8 mouse cellular contexts compared by ENCODE assay signal in genomic region chr1:133045011-133045860, GRCm38 (mm10). TPM values are rescaled to one million over a fixed set of nuclear protein-coding genes. Genes with fewer than 3 reads are reported as not detected.
DNase-seq lines count a peak whose midpoint lies in the region; ATAC-seq and TF ChIP-seq lines count a peak whose summit lies in the region.

Pik3c2b (plus strand) TSS chr1:133045667.

- no peaks in the 10 kb centered on the region for H3K79me3 ChIP-seq in C2C12 (ENCODE audit: low read depth)

- H3K9ac ChIP-seq in hindbrain, embryonic 14.5 days = peak within 1 kb of the TSS; percentile 100
- peak within 1 kb of the TSS; percentile 61 for H3K9ac ChIP-seq in liver, embryonic 15.5 days

- H3ac ChIP-seq in C2C12 (ENCODE audit: control insufficient read depth, insufficient read length, low read depth) = peak within 1 kb of the TSS; percentile 93

- no peak for TF ChIP-seq POLR2A in embryonic fibroblast, embryonic 13.5 days (IDR thresholded peaks at IDR 0.05; ENCODE audit: low read depth, low read length)

- H3K4me2 ChIP-seq in hindbrain, embryonic 14.5 days (replicated peaks) = peak within 1 kb of the TSS; percentile 87
- peak within 1 kb of the TSS; percentile 91 for H3K4me2 ChIP-seq in liver, embryonic 15.5 days

- 4% methylated on average over 15 of the region's 15 CpGs for WGBS in hindbrain, embryonic 14.5 days
- 8% methylated on average over 15 of the region's 15 CpGs for WGBS in liver, embryonic 15.5 days (ENCODE audit: insufficient replicate concordance)

- ATAC-seq in hindbrain, embryonic 14.5 days (ENCODE audit: low FRiP score) = no peak; the same call in 1 of the 2 replicates
- ATAC-seq in liver, embryonic 15.5 days (ENCODE audit: insufficient read depth) = no peak

- no peaks in the 10 kb centered on the region for H3K79me2 ChIP-seq in C2C12 (ENCODE audit: control insufficient read depth, insufficient read depth)

- no peak for TF ChIP-seq CTCF in C2C12 (IDR thresholded peaks at IDR 0.05; ENCODE audit: control insufficient read depth, insufficient read depth, insufficient read length)
- TF ChIP-seq CTCF in embryonic fibroblast, embryonic 13.5 days (IDR thresholded peaks at IDR 0.05; ENCODE audit: borderline replicate concordance, insufficient read depth, low read length) = no peak

- H3K27me3 ChIP-seq in C2C12 (ENCODE audit: control insufficient read depth, insufficient read depth, insufficient read length) = no peaks in the 10 kb centered on the region
- H3K27me3 ChIP-seq in hindbrain, embryonic 14.5 days (ENCODE audit: control insufficient read depth, insufficient read depth, low read length) = no peaks in the 10 kb centered on the region
- peaks cover 54% of the 10 kb centered on the region for H3K27me3 ChIP-seq in liver, embryonic 15.5 days

- no peak within 1 kb of the TSS for H3K27ac ChIP-seq in embryonic fibroblast, embryonic 13.5 days (ENCODE audit: insufficient read depth, low read length)
- peak within 1 kb of the TSS; percentile 97 for H3K27ac ChIP-seq in hindbrain, embryonic 14.5 days
- H3K27ac ChIP-seq in liver, embryonic 15.5 days (replicated peaks) = peak within 1 kb of the TSS; percentile 51; the same call in 1 of the 2 replicates

- H3K36me3 ChIP-seq in C2C12 (ENCODE audit: control insufficient read depth, insufficient read depth) = no peaks in the 10 kb centered on the region
- H3K36me3 ChIP-seq in hindbrain, embryonic 14.5 days (replicated peaks; ENCODE audit: control insufficient read depth, insufficient read depth) = no peaks in the 10 kb centered on the region
- no peaks in the 10 kb centered on the region for H3K36me3 ChIP-seq in liver, embryonic 15.5 days (replicated peaks)

- no peaks in the 10 kb centered on the region for H3K9me3 ChIP-seq in hindbrain, embryonic 14.5 days (ENCODE audit: control insufficient read depth, low read length)
- H3K9me3 ChIP-seq in liver, embryonic 15.5 days (replicated peaks) = no peaks in the 10 kb centered on the region

- peak within 1 kb of the TSS; percentile 30 for H3K4me3 ChIP-seq in C2C12 (ENCODE audit: insufficient read depth, poor library complexity, severe bottlenecking)
- peak within 1 kb of the TSS; percentile 46 for H3K4me3 ChIP-seq in embryonic fibroblast, embryonic 13.5 days (ENCODE audit: insufficient read depth, low read length)
- H3K4me3 ChIP-seq in hindbrain, embryonic 14.5 days (replicated peaks; ENCODE audit: low read length) = peak within 1 kb of the TSS; percentile 96
- H3K4me3 ChIP-seq in liver, embryonic 15.5 days (replicated peaks) = peak within 1 kb of the TSS; percentile 64

- no peaks in the 10 kb centered on the region; the same call in 1 of the 2 replicates for H3K4me1 ChIP-seq in embryonic fibroblast, embryonic 13.5 days (ENCODE audit: control insufficient read depth, insufficient read depth, low read length)
- H3K4me1 ChIP-seq in hindbrain, embryonic 14.5 days (replicated peaks; ENCODE audit: control insufficient read depth, insufficient read depth, low read length) = peaks cover 35% of the 10 kb centered on the region
- H3K4me1 ChIP-seq in liver, embryonic 15.5 days (replicated peaks) = peaks cover 27% of the 10 kb centered on the region

- DNase-seq in gastrocnemius, adult 8-10 months (ENCODE audit: low spot score in 2 of 2) = no peak
- no peak for DNase-seq in gastrocnemius, postnatal 36 days
- no peak for DNase-seq in hindbrain, embryonic 14.5 days (ENCODE audit: low spot score)
- no peak for DNase-seq in retina, postnatal 1 day
- no peak for DNase-seq in adrenal gland, postnatal 36 days

- intact Hi-C loops in gastrocnemius, postnatal 36 days (cut with DNase I) = loop anchor here (10.0 kb wide), 1 partner anchor 260 kb away; the partner anchor contains the start of gene Golt1a

TF ChIP-seq in C2C12, 6 proteins besides CTCF, POLR2A, EP300 and RAD21:
- TF ChIP-seq MYOD1 (IDR thresholded peaks at IDR 0.05; ENCODE audit: control insufficient read depth, insufficient read length, low read depth) = no peak

RNA-seq across cellular contexts. Expression of gene Pik3c2b, which starts in this region (rescaled TPM):
- total RNA-seq in gastrocnemius, adult 8-10 months (2022) = 10 to 100 TPM in 3 of 4 experiments, 1 to 10 TPM in 1; 9.2 to 12.8 (median 11.0) TPM
- total RNA-seq in gastrocnemius, postnatal 36 days (2021) = 10 to 100 TPM in 1 of 2 experiments, 1 to 10 TPM in 1; 9.3 to 11.1 TPM
- polyA plus RNA-seq in C2C12 (2012; fragmentation: generic; extraction: Trizol) = 0.39 TPM
- 2.5 and 3.2 TPM in 2 replicates for polyA plus RNA-seq in embryonic fibroblast, embryonic 13.5 days (2011; ENCODE audit: insufficient read length, low read depth, missing spikeins)
- 13.7 and 14.8 TPM in 2 replicates for polyA plus RNA-seq in hindbrain, embryonic 14.5 days (2014; fragmentation: Nextera tagmentation; extraction: Ambion mirVana)
- polyA plus RNA-seq in liver, embryonic 15.5 days (2015; fragmentation: Nextera tagmentation; extraction: Ambion mirVana) = 0.77 TPM in 2 replicates
- total RNA-seq in adrenal gland, postnatal 36 days (2021) = 1 to 10 TPM; 5.4 to 6.3 TPM

Comparison
In these comparisons a context has a peak if more than half of its experiments do, and no peak if none do; other contexts are left out.
1. H3K4me3 ChIP-seq: peak in every context shown above with its lines; median percentile 96 in hindbrain, embryonic 14.5 days; 64 in liver, embryonic 15.5 days; 46 in embryonic fibroblast, embryonic 13.5 days; 30 in C2C12.